Mouse (Mus musculus) hindbrain, embryonic 14.5 days (tissue): ENCODE results near the gene Epha4. TPM values are rescaled to one million over a fixed set of nuclear protein-coding genes. Genes with fewer than 3 reads are reported as not detected.

Source experiments
- ATAC-seq: fragments of 200-750 bp; cut with Nextera tagmentation; 2 replicates; pipeline ENCODE4 v1.8.0; 2017; ENCODE audit warnings: moderate number of reproducible peaks, mild to moderate bottlenecking, moderate TSS enrichment, moderate library complexity; ENCODE audit not compliant: low FRiP score
- DNase-seq: peaks from one replicate; pipeline ENCODE4 v3.0.0-alpha.2; 2015; ENCODE audit warnings: low spot score
- H3K27ac ChIP-seq: fragments of 300-500 bp; sonication (generic); 2 replicates; pipeline ENCODE4 v1.5.1; 2014; ENCODE audit warnings: mild to moderate bottlenecking, moderate library complexity
- H3K27me3 ChIP-seq: fragments of 300-500 bp; sonication (generic); 2 replicates; pipeline ENCODE4 v1.6.1; 2014; ENCODE audit warnings: mild to moderate bottlenecking, low read length, mixed read lengths; ENCODE audit not compliant: control insufficient read depth, insufficient read depth
- H3K36me3 ChIP-seq: fragments of 300-500 bp; sonication (generic); replicated peaks from 2 replicates; pipeline ENCODE4 v1.6.1; 2014; ENCODE audit not compliant: control insufficient read depth, insufficient read depth
- H3K4me1 ChIP-seq: fragments of 300-500 bp; sonication (generic); replicated peaks from 2 replicates; pipeline ENCODE4 v1.6.1; 2014; ENCODE audit warnings: antibody characterized with exemption, low read length, mixed read lengths; ENCODE audit not compliant: control insufficient read depth, insufficient read depth
- H3K4me2 ChIP-seq: fragments of 300-500 bp; sonication (generic); replicated peaks from 2 replicates; pipeline ENCODE4 v1.6.1; 2014; ENCODE audit warnings: mild to moderate bottlenecking, moderate library complexity
- H3K4me3 ChIP-seq: fragments of 300-500 bp; sonication (generic); replicated peaks from 2 replicates; pipeline ENCODE4 v1.5.1; 2014; ENCODE audit warnings: mild to moderate bottlenecking, low read length
- H3K9ac ChIP-seq: fragments of 300-500 bp; sonication (generic); 2 replicates; pipeline ENCODE4 v1.6.1; 2014
- H3K9me3 ChIP-seq: fragments of 300-500 bp; sonication (generic); 2 replicates; pipeline ENCODE4 v1.6.1; 2016; ENCODE audit warnings: low read length; ENCODE audit not compliant: control insufficient read depth
- WGBS: fragments of 180-500 bp; shearing (Covaris S2); extraction: QIAGEN DNeasy Blood & Tissue Kit; methylation state at CpG from one replicate; pipeline ENCODE4 v1.1.7; 2014; 5-methylcytosine and 5-hydroxymethylcytosine counted together
- polyA plus RNA-seq: library from polyadenylated mRNA; unstranded; fragments of >200 nt; fragmentation: Nextera tagmentation; extraction: Ambion mirVana; gene quantifications from 2 replicates; pipeline ENCODE4 v1.2.1, GENCODE M21; 2014

Gene Epha4
- polyA plus RNA-seq, 1 experiment from 2014 or later = 49.3 TPM

DNA sequence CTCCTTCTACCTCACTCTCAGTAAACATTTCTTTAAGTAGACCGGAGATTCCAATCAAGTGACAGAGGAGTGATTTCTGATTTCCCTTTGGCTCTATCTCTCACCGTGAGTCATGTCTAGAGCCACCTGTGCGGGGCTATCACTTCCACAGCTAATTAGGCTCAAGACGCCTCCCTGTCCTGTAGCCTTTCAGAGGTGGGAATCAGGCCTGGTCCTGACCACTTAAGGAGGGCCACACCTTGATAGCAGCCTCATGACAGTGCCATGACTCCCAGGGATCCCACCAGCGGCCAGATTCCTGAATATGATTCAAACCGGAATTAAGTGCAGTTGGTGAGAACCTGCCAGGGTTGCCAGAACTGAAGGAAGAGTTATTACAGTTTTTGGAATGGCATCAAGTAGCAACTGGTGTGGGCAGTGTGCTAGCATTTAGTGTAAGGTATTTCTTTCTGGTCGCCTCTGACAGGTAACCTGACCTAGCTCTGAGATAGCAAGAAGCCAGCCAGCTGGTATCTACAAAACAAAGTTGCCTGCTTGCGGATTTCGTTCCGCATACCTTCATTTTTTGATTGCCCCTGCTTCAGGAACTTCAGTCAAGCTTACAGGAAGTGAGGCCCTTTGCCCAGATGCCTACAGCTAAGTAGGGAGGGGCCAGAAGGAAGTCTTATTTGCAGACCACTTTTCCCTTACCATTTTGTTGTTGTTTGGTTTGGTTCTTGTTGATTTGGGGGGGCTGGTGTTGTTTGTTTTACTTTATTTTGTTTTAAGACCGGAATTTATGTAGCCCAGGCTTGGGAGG lies 53.9 kb downstream of the Epha4 start:
- H3K27ac ChIP-seq = no peak overlapping the region
- H3K36me3 ChIP-seq = no peaks in the 10 kb centered on the region
- no peak overlapping the region for H3K4me2 ChIP-seq
- no peak overlapping the region for H3K9ac ChIP-seq
- ATAC-seq (no peak), DNase-seq (no peak)
- no peak overlapping the region for H3K4me3 ChIP-seq
- no peaks in the 10 kb centered on the region for H3K9me3 ChIP-seq
- H3K4me1 ChIP-seq = peaks cover 3% of the 10 kb centered on the region; the same call in 1 of the 2 replicates
- no peaks in the 10 kb centered on the region for H3K27me3 ChIP-seq
- 77% methylated on average over 11 of the region's 11 CpGs for WGBS

DNA sequence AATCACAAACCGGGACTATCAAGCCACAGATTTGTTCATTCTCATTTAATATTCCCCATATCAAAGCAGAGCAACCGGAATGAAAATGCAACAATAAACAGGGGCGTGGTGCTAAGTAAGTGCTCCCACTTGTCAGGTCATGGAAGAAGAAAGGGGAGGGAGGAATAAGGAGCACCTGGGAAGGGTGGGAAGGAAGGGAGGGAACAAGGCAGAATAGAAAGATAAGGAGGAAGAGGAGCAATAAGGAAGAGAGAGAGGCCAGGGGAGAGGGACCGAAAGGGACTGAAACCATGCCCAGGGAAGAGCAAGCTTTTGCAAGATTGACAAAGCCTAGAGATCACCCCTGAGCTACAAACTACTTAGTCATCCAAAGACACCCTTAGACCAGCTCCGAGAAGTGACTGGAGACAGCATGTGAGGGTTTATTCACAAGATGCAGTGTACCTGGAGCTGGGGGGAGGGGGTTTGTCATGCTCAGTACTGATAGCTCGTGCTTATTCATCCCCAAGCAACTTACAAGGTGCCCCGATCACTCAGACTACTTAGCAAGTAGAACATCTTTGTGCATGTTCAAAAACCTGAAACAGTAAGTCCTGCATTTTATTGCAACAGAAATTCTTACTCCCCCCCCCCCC lies 56.0 kb downstream of the Epha4 start:
- no peak for DNase-seq
- Histone ChIP-seq H3K4me1 (peaks cover 3% of the 10 kb centered on the region; the same call in 1 of the 2 replicates), H3K9ac (no peak overlapping the region), H3K4me2 (no peak overlapping the region), H3K4me3 (no peak overlapping the region), H3K27ac (no peak overlapping the region), H3K27me3 (no peaks in the 10 kb centered on the region; the same call in 1 of the 2 replicates), H3K9me3 (no peaks in the 10 kb centered on the region), H3K36me3 (no peaks in the 10 kb centered on the region)
- ATAC-seq = no peak
- WGBS = 84% methylated on average over 7 of the region's 7 CpGs

DNA sequence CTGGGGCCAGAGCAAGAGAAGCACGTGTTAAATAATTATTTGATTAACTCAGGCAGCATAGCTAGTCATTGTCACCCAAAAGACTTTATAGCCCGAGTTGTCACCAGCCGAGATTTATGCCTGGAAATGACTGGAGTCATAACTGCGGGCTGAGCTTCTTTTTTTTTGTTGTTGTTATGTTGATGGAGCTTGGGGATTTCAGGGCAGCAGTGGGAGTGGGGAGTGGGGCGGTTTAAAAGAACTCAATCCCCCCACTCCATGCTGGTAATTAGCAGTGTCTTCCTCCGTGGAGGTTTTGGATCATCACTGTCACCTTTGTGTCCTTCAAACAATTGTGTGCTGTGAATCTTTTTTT lies 57.5 kb downstream of the Epha4 start:
- no peak overlapping the region for H3K27ac ChIP-seq
- H3K4me2 ChIP-seq = no peak overlapping the region
- no peak overlapping the region for H3K4me3 ChIP-seq
- ATAC-seq = no peak
- 18% methylated on average over 6 of the region's 6 CpGs for WGBS
- DNase-seq = no peak
- peaks cover 3% of the 10 kb centered on the region; the same call in 1 of the 2 replicates for H3K4me1 ChIP-seq
- H3K9me3 ChIP-seq = no peaks in the 10 kb centered on the region
- no peak overlapping the region for H3K9ac ChIP-seq
- H3K36me3 ChIP-seq = no peaks in the 10 kb centered on the region
- H3K27me3 ChIP-seq = no peaks in the 10 kb centered on the region; the same call in 1 of the 2 replicates

DNA sequence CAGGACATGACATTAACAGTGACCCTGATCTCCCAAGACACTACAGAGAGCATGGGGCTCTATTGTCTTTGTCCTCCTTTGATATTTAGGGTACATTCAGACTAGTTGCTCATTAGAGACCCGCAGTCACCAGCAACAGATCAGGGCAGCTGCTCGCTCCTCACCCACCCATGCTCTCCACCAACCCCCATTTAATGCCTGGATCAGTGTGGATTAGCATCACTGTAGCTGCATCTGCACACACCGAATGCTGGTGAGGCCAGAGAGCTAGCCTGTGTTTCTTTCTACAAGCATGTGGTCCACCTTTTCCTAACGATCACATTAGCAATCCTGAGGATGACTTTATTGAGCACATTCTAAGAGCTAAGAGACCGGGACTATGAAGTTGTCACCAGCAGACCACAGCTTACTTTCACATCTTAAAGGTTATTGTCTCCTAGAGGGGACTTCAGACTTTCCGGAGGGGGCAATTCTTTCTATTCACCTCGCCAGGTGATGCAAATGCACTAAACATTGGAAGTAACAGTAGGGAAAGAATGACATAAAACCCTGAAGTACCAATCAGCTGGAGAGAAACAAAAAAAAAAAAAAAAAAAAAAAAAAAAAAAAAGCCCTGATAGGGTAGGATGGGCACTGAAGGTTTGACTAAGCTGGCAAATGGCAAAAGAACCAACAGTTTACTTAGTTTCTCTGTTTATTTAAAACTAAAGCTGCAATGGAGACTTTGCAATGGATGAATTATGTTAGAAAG lies 58.0 kb downstream of the Epha4 start:
- Histone ChIP-seq H3K4me3 (no peak overlapping the region), H3K9ac (no peak overlapping the region), H3K4me2 (no peak overlapping the region), H3K27ac (no peak overlapping the region), H3K9me3 (no peaks in the 10 kb centered on the region), H3K4me1 (peaks cover 3% of the 10 kb centered on the region; the same call in 1 of the 2 replicates), H3K27me3 (no peaks in the 10 kb centered on the region; the same call in 1 of the 2 replicates), H3K36me3 (no peaks in the 10 kb centered on the region)
- WGBS = 35% methylated on average over 7 of the region's 7 CpGs
- DNase-seq (no peak), ATAC-seq (no peak)

DNA sequence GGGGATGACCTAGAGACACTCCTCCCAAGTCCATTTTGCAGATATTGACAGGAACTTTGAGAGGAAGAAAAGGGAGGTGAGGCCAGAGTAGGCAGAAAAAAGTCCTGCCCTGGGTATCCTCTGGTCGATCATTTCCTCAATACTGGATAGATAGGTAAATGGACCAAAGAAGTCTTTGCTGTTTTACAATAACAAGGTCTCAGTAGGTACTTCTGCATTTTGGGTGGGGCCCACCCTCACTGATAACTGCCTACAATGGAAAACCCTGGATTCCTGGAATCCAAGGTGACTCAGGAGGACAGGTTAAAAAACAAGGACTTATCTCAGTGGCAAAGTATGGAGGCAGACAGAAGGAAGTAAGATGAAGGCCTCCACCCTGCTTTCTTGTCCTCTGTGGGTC lies 61.1 kb downstream of the Epha4 start:
- H3K36me3 ChIP-seq = no peaks in the 10 kb centered on the region
- no peak overlapping the region for H3K27ac ChIP-seq
- H3K27me3 ChIP-seq = no peaks in the 10 kb centered on the region; the same call in 1 of the 2 replicates
- H3K9me3 ChIP-seq = no peaks in the 10 kb centered on the region
- 100% methylated on average over 1 of the region's 1 CpGs for WGBS
- H3K4me2 ChIP-seq = no peak overlapping the region
- DNase-seq (no peak), ATAC-seq (no peak)
- H3K4me1 ChIP-seq = peaks cover 3% of the 10 kb centered on the region; the same call in 1 of the 2 replicates
- no peak overlapping the region for H3K9ac ChIP-seq
- H3K4me3 ChIP-seq = no peak overlapping the region

DNA sequence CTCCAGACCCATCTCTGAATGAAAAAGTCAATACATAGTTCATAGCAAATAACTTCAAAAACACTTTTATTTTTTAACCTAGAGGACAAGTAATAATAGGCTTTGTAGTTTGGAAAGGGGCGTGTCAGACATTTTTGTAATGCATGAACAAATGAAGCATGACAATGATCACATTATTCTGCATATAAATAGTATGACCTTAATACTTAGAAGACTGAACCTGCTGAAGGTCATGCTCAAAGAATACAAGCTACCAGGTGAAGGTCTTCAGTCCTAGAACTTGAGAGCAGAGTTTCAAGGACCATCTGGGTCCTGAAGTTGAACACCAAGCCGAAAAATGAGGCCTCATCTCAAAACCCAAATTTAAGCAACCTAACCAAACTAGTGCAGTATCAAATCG lies 62.2 kb downstream of the Epha4 start:
- 95% methylated on average over 3 of the region's 3 CpGs for WGBS
- Histone ChIP-seq H3K9ac (no peak overlapping the region), H3K4me3 (no peak overlapping the region), H3K27ac (no peak overlapping the region), H3K9me3 (no peaks in the 10 kb centered on the region), H3K27me3 (no peaks in the 10 kb centered on the region; the same call in 1 of the 2 replicates), H3K36me3 (no peaks in the 10 kb centered on the region), H3K4me2 (no peak overlapping the region), H3K4me1 (peaks cover 3% of the 10 kb centered on the region; the same call in 1 of the 2 replicates)
- DNase-seq (no peak), ATAC-seq (no peak)

DNA sequence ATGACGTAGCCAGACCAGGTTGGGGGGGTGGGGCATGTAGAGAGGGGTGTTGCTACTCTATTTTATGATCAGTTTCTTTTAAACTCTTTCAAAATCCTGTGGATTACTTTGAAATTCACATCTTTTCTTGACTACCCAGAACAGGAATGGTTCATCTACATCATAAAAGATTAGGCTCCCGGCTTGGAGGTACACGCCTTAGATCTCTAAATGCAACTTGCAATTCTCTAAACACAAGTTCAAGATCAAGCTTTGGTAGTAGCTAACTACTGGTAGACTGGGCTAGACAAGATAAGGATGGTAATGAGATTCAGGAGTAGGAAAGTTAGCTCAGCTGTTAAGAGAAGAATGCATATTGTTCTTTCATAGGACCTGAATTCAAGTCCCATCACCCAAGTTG lies 63.3 kb downstream of the Epha4 start:
- H3K27ac ChIP-seq = no peak overlapping the region
- DNase-seq (no peak), ATAC-seq (no peak)
- H3K4me3 ChIP-seq = no peak overlapping the region
- WGBS = 76% methylated on average over 3 of the region's 3 CpGs
- H3K27me3 ChIP-seq = no peaks in the 10 kb centered on the region; the same call in 1 of the 2 replicates
- H3K36me3 ChIP-seq = no peaks in the 10 kb centered on the region
- H3K4me1 ChIP-seq = no peaks in the 10 kb centered on the region; the same call in 1 of the 2 replicates
- no peak overlapping the region for H3K4me2 ChIP-seq
- H3K9ac ChIP-seq = no peak overlapping the region
- no peaks in the 10 kb centered on the region for H3K9me3 ChIP-seq

DNA sequence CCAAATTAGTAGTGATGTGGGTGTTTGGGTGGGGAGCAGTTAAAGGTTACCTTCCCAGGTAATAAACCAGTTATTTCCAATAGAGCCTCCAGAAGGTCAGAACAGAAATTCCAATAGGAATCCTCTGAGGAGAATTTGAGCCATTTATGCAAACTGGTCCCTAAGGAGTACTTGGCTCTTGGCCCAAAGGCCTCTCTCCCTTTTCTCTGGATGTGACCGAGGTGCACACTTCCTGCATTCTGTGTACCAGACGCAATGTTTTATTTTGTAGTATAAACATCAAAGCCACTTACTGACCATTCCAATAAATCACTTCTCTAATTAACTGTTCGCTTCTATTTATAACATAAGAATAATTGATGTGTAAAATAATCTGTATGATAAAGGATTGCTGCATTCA lies 64.7 kb downstream of the Epha4 start:
- no peak overlapping the region for H3K9ac ChIP-seq
- H3K27me3 ChIP-seq = no peaks in the 10 kb centered on the region; the same call in 1 of the 2 replicates
- H3K9me3 ChIP-seq = no peaks in the 10 kb centered on the region
- H3K36me3 ChIP-seq = no peaks in the 10 kb centered on the region
- H3K4me2 ChIP-seq = no peak overlapping the region
- ATAC-seq = no peak
- H3K27ac ChIP-seq = no peak overlapping the region
- peaks cover under 1% of the 10 kb centered on the region for H3K4me1 ChIP-seq
- DNase-seq = no peak
- no peak overlapping the region for H3K4me3 ChIP-seq
- 57% methylated on average over 3 of the region's 3 CpGs for WGBS

DNA sequence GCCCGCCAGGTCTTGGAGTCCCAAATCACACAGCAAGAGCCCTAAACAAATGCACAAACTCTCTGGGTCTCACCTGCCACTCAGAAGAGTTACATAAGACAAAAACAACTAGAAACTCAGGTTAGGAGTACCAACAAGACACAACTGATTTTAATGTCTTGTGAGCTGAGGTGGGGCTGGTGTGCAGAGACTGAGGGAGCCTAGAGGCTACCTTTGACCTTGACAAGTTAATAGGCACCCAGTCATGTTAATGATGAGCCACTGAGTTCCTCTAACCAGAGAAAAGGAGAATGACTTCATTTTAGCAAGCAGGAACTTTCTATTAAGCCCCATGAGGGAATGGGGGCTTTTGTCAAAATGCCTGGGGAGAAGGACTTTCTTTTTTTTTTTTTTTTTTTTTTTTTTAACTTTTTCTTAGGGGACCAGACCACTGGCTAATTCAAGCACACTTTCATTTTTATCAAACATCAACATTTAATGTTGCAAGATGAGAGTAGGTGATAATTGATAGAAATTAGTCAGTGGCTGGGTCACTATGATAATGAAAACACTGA lies 67.8 kb downstream of the Epha4 start:
- H3K4me1 ChIP-seq = peaks cover 13% of the 10 kb centered on the region
- H3K27ac ChIP-seq = no peak overlapping the region
- no peaks in the 10 kb centered on the region for H3K9me3 ChIP-seq
- H3K36me3 ChIP-seq = 0 out of 2 replicates have a peak, but pooled peaks cover 8% of the 10 kb centered on the region
- H3K4me3 ChIP-seq = no peak overlapping the region
- ATAC-seq (no peak), DNase-seq (no peak)
- WGBS = 85% methylated on average over 1 of the region's 1 CpGs
- H3K27me3 ChIP-seq = no peaks in the 10 kb centered on the region
- no peak overlapping the region for H3K4me2 ChIP-seq
- H3K9ac ChIP-seq = no peak overlapping the region
